Mouse (Mus musculus) limb, embryonic 13.5 days (tissue): ENCODE data around the gene Spocd1. TPM values are rescaled to one million over a fixed set of nuclear protein-coding genes. Genes with fewer than 3 reads are reported as not detected.
A peak's percentile ranks its signal among the peaks of the same experiment; 100 is the strongest.

Experiments used
- ATAC-seq: fragments of 200-750 bp; cut with Nextera tagmentation; 2 replicates; pipeline ENCODE4 v1.8.0; 2017; ENCODE audit warnings: low read depth, moderate number of reproducible peaks, moderate TSS enrichment; ENCODE audit not compliant: low FRiP score
- H3K27ac ChIP-seq: fragments of 300-500 bp; sonication (generic); 2 replicates; pipeline ENCODE4 v1.5.1; 2015; ENCODE audit warnings: inconsistent platforms, mild to moderate bottlenecking, moderate library complexity
- H3K27me3 ChIP-seq: fragments of 300-500 bp; sonication (generic); 2 replicates; pipeline ENCODE4 v1.6.1; 2015; ENCODE audit warnings: mild to moderate bottlenecking, inconsistent platforms
- H3K36me3 ChIP-seq: fragments of 300-500 bp; sonication (generic); 2 replicates; pipeline ENCODE4 v1.6.1; 2015; ENCODE audit warnings: inconsistent platforms, mild to moderate bottlenecking, moderate library complexity
- H3K4me1 ChIP-seq: fragments of 300-500 bp; sonication (generic); 2 replicates; pipeline ENCODE4 v1.6.1; 2015; ENCODE audit warnings: inconsistent platforms
- H3K4me2 ChIP-seq: fragments of 300-500 bp; sonication (generic); replicated peaks from 2 replicates; pipeline ENCODE4 v1.6.1; 2015; ENCODE audit warnings: inconsistent platforms, mild to moderate bottlenecking, moderate library complexity
- H3K4me3 ChIP-seq: fragments of 300-500 bp; sonication (generic); 2 replicates; pipeline ENCODE4 v1.5.1; 2015; ENCODE audit warnings: moderate library complexity, mild to moderate bottlenecking, inconsistent platforms
- H3K9ac ChIP-seq: fragments of 300-500 bp; sonication (generic); 2 replicates; pipeline ENCODE4 v1.6.1; 2015; ENCODE audit warnings: mild to moderate bottlenecking, inconsistent platforms
- H3K9me3 ChIP-seq: fragments of 300-500 bp; sonication (generic); 2 replicates; pipeline ENCODE4 v1.6.1; 2016; ENCODE audit warnings: inconsistent platforms
- WGBS: fragments of 180-500 bp; shearing (Covaris S2); methylation state at CpG from one replicate; pipeline ENCODE4 v1.1.7; 2015; 5-methylcytosine and 5-hydroxymethylcytosine counted together
- polyA plus RNA-seq: library from polyadenylated mRNA; unstranded; fragments of >200 nt; fragmentation: Nextera tagmentation; extraction: Ambion mirVana; gene quantifications from 2 replicates; pipeline ENCODE4 v1.2.1, GENCODE M21; 2015

Spocd1 gene
- polyA plus RNA-seq, 1 experiment from 2014 or later, result 0.06 TPM

GRCm38 (mm10) chr4:129921314-129921587, 7.8 kb upstream of the Spocd1 start:
- no peaks in the 10 kb centered on the region; the same call in 1 of the 2 replicates for H3K4me1 ChIP-seq
- H3K9ac ChIP-seq, result no peak overlapping the region
- 71% methylated on average over 3 of the region's 3 CpGs for WGBS
- no peak overlapping the region for H3K27ac ChIP-seq
- no peaks in the 10 kb centered on the region for H3K36me3 ChIP-seq
- H3K9me3 ChIP-seq, result no peaks in the 10 kb centered on the region
- no peak overlapping the region for H3K4me2 ChIP-seq
- H3K27me3 ChIP-seq, result no peaks in the 10 kb centered on the region
- no peak for ATAC-seq
- no peak overlapping the region for H3K4me3 ChIP-seq

GRCm38 (mm10) chr4:129924143-129924542, 4.9 kb upstream of the Spocd1 start:
- Histone ChIP-seq H3K27ac (no peak overlapping the region), H3K9ac (no peak overlapping the region), H3K4me2 (no peak overlapping the region), H3K36me3 (no peaks in the 10 kb centered on the region), H3K27me3 (0 out of 2 replicates have a peak, but pooled peaks cover under 1% of the 10 kb centered on the region), H3K4me1 (peaks cover 7% of the 10 kb centered on the region), H3K9me3 (no peaks in the 10 kb centered on the region), H3K4me3 (no peak overlapping the region)
- 87% methylated on average over 8 of the region's 8 CpGs for WGBS
- ATAC-seq, result no peak

GRCm38 (mm10) chr4:129924694-129925093, 4.4 kb upstream of the Spocd1 start:
- Histone ChIP-seq H3K27me3 (peaks cover 5% of the 10 kb centered on the region; the same call in 1 of the 2 replicates), H3K9me3 (no peaks in the 10 kb centered on the region), H3K36me3 (no peaks in the 10 kb centered on the region), H3K27ac (no peak overlapping the region), H3K4me1 (peaks cover 10% of the 10 kb centered on the region), H3K4me3 (no peak overlapping the region), H3K9ac (no peak overlapping the region), H3K4me2 (no peak overlapping the region)
- WGBS, result 51% methylated on average over 6 of the region's 6 CpGs
- no peak for ATAC-seq

- Histone ChIP-seq H3K9ac (no peak overlapping the region), H3K4me1 (peaks cover 10% of the 10 kb centered on the region; the same call in 1 of the 2 replicates), H3K9me3 (no peaks in the 10 kb centered on the region), H3K4me2 (no peak overlapping the region), H3K27me3 (peaks cover 5% of the 10 kb centered on the region; the same call in 1 of the 2 replicates), H3K4me3 (no peak overlapping the region), H3K27ac (no peak overlapping the region), H3K36me3 (no peaks in the 10 kb centered on the region)
- 31% methylated on average over 8 of the region's 8 CpGs for WGBS
- ATAC-seq, result no peak
Observed at GRCm38 (mm10) chr4:129926544-129926943, 2.5 kb upstream of the Spocd1 start.

- peaks cover 5% of the 10 kb centered on the region; the same call in 1 of the 2 replicates for H3K27me3 ChIP-seq
- H3K9ac ChIP-seq, result no peak overlapping the region
- WGBS, result 76% methylated on average over 3 of the region's 3 CpGs
- H3K4me3 ChIP-seq, result no peak overlapping the region
- 0 out of 2 replicates have a peak, but pooled peaks cover 3% of the 10 kb centered on the region for H3K9me3 ChIP-seq
- H3K27ac ChIP-seq, result no peak overlapping the region
- H3K4me1 ChIP-seq, result peaks cover 10% of the 10 kb centered on the region; the same call in 1 of the 2 replicates
- ATAC-seq, result no peak
- H3K4me2 ChIP-seq, result no peak overlapping the region
- H3K36me3 ChIP-seq, result no peaks in the 10 kb centered on the region
Observed at GRCm38 (mm10) chr4:129927091-129927490, 2.0 kb upstream of the Spocd1 start.

GRCm38 (mm10) chr4:129928124-129928751, 811 bp upstream of the Spocd1 start:
- WGBS, result 6% methylated on average over 19 of the region's 19 CpGs
- peaks cover 10% of the 10 kb centered on the region; the same call in 1 of the 2 replicates for H3K4me1 ChIP-seq
- no peak overlapping the region for H3K27ac ChIP-seq
- H3K4me3 ChIP-seq, result 0 out of 2 replicates have a peak overlapping the region, but pooled peaks have one; percentile 19
- H3K9me3 ChIP-seq, result 0 out of 2 replicates have a peak, but pooled peaks cover 4% of the 10 kb centered on the region
- peak overlapping the region; percentile 53 for H3K4me2 ChIP-seq
- no peak overlapping the region for H3K9ac ChIP-seq
- H3K27me3 ChIP-seq, result peaks cover 5% of the 10 kb centered on the region; the same call in 1 of the 2 replicates
- ATAC-seq, result no peak
- no peaks in the 10 kb centered on the region for H3K36me3 ChIP-seq

- Histone ChIP-seq H3K4me2 (no peak overlapping the region), H3K27ac (no peak overlapping the region), H3K4me3 (no peak overlapping the region), H3K9me3 (0 out of 2 replicates have a peak, but pooled peaks cover 4% of the 10 kb centered on the region), H3K4me1 (peaks cover 12% of the 10 kb centered on the region; the same call in 1 of the 2 replicates), H3K9ac (no peak overlapping the region), H3K27me3 (peaks cover 8% of the 10 kb centered on the region; the same call in 1 of the 2 replicates), H3K36me3 (no peaks in the 10 kb centered on the region)
- WGBS, result 70% methylated on average over 14 of the region's 14 CpGs
- no peak for ATAC-seq
Observed at GRCm38 (mm10) chr4:129933696-129934095, 4.6 kb downstream of the Spocd1 start.

- no peak overlapping the region for H3K9ac ChIP-seq
- 0 out of 2 replicates have a peak, but pooled peaks cover 7% of the 10 kb centered on the region for H3K4me1 ChIP-seq
- WGBS, result 61% methylated on average over 16 of the region's 16 CpGs
Observed at GRCm38 (mm10) chr4:129934177-129934855, 5.3 kb downstream of the Spocd1 start.

GRCm38 (mm10) chr4:129951359-129951821, 22.3 kb downstream of the Spocd1 start:
- Histone ChIP-seq H3K27ac (no peak overlapping the region), H3K4me2 (no peak overlapping the region), H3K27me3 (no peaks in the 10 kb centered on the region), H3K36me3 (no peaks in the 10 kb centered on the region), H3K9ac (no peak overlapping the region), H3K4me3 (no peak overlapping the region), H3K9me3 (no peaks in the 10 kb centered on the region), H3K4me1 (0 out of 2 replicates have a peak, but pooled peaks cover 3% of the 10 kb centered on the region)
- WGBS, result 66% methylated on average over 6 of the region's 6 CpGs
- no peak for ATAC-seq

More at GRCm38 (mm10) chr4:129934177-129934855, 5.3 kb downstream of the Spocd1 start:
- Histone ChIP-seq H3K4me3 (no peak overlapping the region), H3K4me2 (no peak overlapping the region), H3K27me3 (peaks cover 6% of the 10 kb centered on the region; the same call in 1 of the 2 replicates), H3K27ac (no peak overlapping the region), H3K36me3 (no peaks in the 10 kb centered on the region), H3K9me3 (0 out of 2 replicates have a peak, but pooled peaks cover 4% of the 10 kb centered on the region)
- no peak for ATAC-seq

GRCm38 (mm10) chr4:129952241-129952810, 23.3 kb downstream of the Spocd1 start:
- H3K9ac ChIP-seq, result no peak overlapping the region
- H3K4me3 ChIP-seq, result no peak overlapping the region
- H3K27ac ChIP-seq, result no peak overlapping the region
- ATAC-seq, result no peak
- no peaks in the 10 kb centered on the region for H3K36me3 ChIP-seq
- peaks cover 7% of the 10 kb centered on the region; the same call in 1 of the 2 replicates for H3K4me1 ChIP-seq
- 39% methylated on average over 5 of the region's 5 CpGs for whole genome bisulfite sequencing
- no peaks in the 10 kb centered on the region for H3K27me3 ChIP-seq
- no peaks in the 10 kb centered on the region for H3K9me3 ChIP-seq
- no peak overlapping the region for H3K4me2 ChIP-seq

- Histone ChIP-seq H3K27me3 (no peaks in the 10 kb centered on the region), H3K27ac (no peak overlapping the region), H3K4me2 (no peak overlapping the region), H3K4me1 (peaks cover 7% of the 10 kb centered on the region; the same call in 1 of the 2 replicates), H3K4me3 (no peak overlapping the region), H3K36me3 (no peaks in the 10 kb centered on the region), H3K9ac (no peak overlapping the region), H3K9me3 (no peaks in the 10 kb centered on the region)
- ATAC-seq, result no peak
- WGBS, result 61% methylated on average over 2 of the region's 2 CpGs
Observed at GRCm38 (mm10) chr4:129954527-129954926, 25.5 kb downstream of the Spocd1 start.
